ENCODE assay signal across 14 mouse cellular contexts in the genomic region with DNA sequence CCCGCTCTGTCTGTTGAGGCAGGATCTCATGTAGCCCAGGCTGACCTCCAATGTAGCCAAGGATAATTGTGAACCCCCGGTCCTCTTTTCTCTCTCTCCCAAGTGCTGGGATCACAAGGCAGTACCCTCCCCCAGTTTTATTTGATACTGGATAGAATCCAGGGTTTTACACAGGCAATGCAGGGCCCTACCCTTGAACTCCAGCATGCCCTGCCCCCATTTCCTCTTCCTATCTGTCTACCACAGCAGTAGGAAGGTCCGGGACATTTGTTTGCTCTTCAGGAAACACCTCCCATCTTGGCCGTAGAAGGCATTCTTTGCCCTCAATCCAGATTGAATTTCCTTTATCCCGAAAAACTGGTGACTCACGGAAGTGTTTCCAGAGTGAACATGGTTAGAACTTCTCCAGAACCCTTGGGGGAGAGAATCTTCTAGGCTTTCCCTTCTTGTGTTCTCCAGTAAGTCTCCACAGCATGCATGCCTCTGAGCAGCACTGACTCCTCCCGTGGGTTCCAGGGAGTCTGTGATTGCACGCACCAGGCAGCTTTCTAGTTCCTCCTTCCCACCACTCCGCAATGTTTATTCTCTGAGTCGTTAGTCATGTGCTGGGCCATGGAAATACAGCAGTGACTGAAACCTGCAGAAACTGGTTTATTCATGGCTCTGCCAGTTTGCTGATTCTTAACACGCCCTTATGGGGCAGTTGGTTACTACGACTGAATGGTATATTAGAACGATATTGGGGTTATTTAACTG.
DNase-seq lines count a peak whose midpoint lies in the region.
"Had no signal": no experiment of that assay in that cellular context is flagged by ENCODE, and none has a peak within 500 bp of the region (broad histone marks: within the 10 kb centered on the region; RNA-seq: fewer than 3 reads in every experiment).

No protein-coding gene starts in this region.

- intact Hi-C loops in heart, postnatal 10 days (cut with DNase I), result no loop called here

- DNase-seq in heart, adult 11 months, result peak; percentile 88
- no peak for DNase-seq in heart, postnatal 10 days
- DNase-seq in lung, postnatal 10 days, result peak; percentile 11
- no peak for DNase-seq in lung, postnatal 14 days
- peak; percentile 16 to 22 for DNase-seq in kidney, adult 8-10 months
- peak; percentile 32 for DNase-seq in yolk sac, embryonic 10.5 days (ENCODE audit: low spot score)
- DNase-seq in gastrocnemius, adult 8-10 months (ENCODE audit: low spot score in 2 of 2), result no peak
- DNase-seq in gastrocnemius, adult 18-20 months (ENCODE audit: low spot score), result no peak
- DNase-seq: B cell, adult 2 months; cerebellum, adult 11 months; gastrocnemius, postnatal 25 days; heart, postnatal 14 days; retina, postnatal 1 day; thymus, adult 2 months had no signal

Comparison
In these comparisons a context has a peak if more than half of its experiments do, and no peak if none do; other contexts are left out.
1. DNase-seq: peak in heart, adult 11 months (single experiment), lung, postnatal 10 days (single experiment), kidney, adult 8-10 months (2 of 2) and yolk sac, embryonic 10.5 days (single experiment); none in heart, postnatal 10 days (0 of 2), lung, postnatal 14 days (single experiment), gastrocnemius, adult 8-10 months (0 of 2) and gastrocnemius, adult 18-20 months (single experiment).